Mouse (Mus musculus): ENCODE measurements at regions not wholly inside any gene's neighbourhood (a gene's known extent, or its start where the extent isn't known, plus 50 kb on each side); places are given as distances from the start of the nearest gene placed in this dataset.

DNA sequence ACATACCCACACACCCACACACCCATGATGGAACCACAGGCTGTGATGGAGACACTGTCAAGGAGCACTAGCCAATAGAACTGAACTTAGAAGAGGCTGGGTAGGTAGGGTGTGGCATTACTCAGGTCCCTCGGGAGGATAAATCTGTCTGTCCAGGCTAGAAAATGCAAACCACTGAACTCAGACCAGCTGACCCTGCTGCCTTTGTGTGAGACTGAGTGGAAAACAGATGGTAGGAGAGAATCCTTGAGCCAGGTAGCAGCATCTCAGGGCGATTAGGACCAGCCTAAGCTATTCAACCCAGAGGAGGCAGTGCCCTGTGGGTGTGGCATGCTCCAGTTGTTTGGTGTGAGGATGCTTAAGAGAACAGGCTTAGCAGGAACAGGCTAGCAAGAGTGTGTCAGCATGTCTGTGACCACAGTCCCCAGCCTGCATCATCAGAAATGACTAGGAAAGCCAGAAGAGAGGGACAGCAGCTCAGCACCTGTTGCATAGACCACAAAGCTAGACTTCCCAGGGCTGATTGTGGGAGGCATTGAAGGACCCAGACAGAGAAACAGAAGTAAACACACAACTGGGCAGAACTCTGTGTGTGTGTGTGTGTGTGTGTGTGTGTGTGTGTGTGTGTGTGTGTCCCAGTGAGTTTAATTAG lies 103.2 kb upstream of the Sesn3 start:
- Histone ChIP-seq H3K4me3 (ENCODE audit: low read depth, low read length) (no peak overlapping the region), H3K36me3 (ENCODE audit: control insufficient read depth, insufficient read depth, low read length) (no peaks in the 10 kb centered on the region), H3K27me3 (ENCODE audit: control insufficient read depth, insufficient read depth, low read length) (no peaks in the 10 kb centered on the region), H3K27ac (ENCODE audit: insufficient read depth, low read depth, low read length) (no peak overlapping the region), H3K4me1 (ENCODE audit: control insufficient read depth, insufficient read depth, insufficient read length, low read length) (peaks cover 23% of the 10 kb centered on the region)
- WGBS, result 51% methylated on average over 2 of the region's 2 CpGs
- TF ChIP-seq POLR2A (IDR thresholded peaks at IDR 0.05; ENCODE audit: low read depth, low read length), result no peak
- TF ChIP-seq CTCF (IDR thresholded peaks at IDR 0.05; ENCODE audit: extremely low read depth, insufficient read length, insufficient replicate concordance, low read depth, low read length), result no peak

DNA sequence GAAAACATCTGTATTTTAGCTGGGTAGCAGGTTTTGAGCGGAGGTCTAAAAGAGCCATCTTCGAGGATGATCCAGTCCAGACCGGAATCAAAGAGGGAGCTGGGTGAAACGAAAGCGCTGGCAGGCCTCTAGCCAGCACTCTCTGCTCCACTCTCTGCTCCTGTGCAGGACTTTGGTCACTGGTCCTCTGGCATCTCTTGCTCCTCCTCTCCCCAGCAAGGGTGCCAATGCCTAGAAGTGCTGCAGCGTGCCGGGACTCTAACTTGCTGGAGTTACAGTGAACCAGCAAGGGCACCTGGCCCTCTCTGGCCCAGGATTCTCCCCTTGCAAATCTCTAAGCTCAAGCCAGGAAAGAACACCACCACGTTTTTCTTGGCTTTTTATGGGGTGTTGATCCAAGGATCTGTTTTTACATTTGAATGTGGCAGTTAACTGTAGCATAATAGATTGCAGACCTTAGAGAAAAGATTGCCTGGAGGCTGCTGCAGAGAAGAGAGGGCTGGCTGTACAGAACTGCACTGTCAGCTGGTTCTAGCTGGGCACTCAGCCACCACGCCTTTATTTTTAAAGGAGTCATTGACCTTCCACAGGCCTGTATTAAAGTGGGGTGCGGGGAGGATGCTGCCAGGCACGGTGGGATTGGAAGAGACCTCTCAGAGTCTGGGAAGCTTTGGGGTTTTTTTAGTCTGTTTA lies 101.1 kb upstream of the Sesn3 start:
- TF ChIP-seq POLR2A (IDR thresholded peaks at IDR 0.05; ENCODE audit: low read depth, low read length) (no peak), CTCF (IDR thresholded peaks at IDR 0.05; ENCODE audit: extremely low read depth, insufficient read length, insufficient replicate concordance, low read depth, low read length) (no peak)
- Histone ChIP-seq H3K4me1 (ENCODE audit: control insufficient read depth, insufficient read depth, insufficient read length, low read length) (peaks cover 23% of the 10 kb centered on the region), H3K27ac (ENCODE audit: insufficient read depth, low read depth, low read length) (0 out of 2 replicates have a peak overlapping the region, but pooled peaks have one; percentile 47), H3K27me3 (ENCODE audit: control insufficient read depth, insufficient read depth, low read length) (no peaks in the 10 kb centered on the region), H3K4me3 (ENCODE audit: low read depth, low read length) (no peak overlapping the region), H3K36me3 (ENCODE audit: control insufficient read depth, insufficient read depth, low read length) (no peaks in the 10 kb centered on the region)
- 17% methylated on average over 11 of the region's 11 CpGs for WGBS

- no peaks in the 10 kb centered on the region for H3K36me3 ChIP-seq (ENCODE audit: control insufficient read depth, insufficient read depth, low read length)
- peaks cover 23% of the 10 kb centered on the region for H3K4me1 ChIP-seq (ENCODE audit: control insufficient read depth, insufficient read depth, insufficient read length, low read length)
- WGBS, result 67% methylated on average over 3 of the region's 3 CpGs
- H3K4me3 ChIP-seq (ENCODE audit: low read depth, low read length), result no peak overlapping the region
- TF ChIP-seq POLR2A (IDR thresholded peaks at IDR 0.05; ENCODE audit: low read depth, low read length) (no peak), CTCF (IDR thresholded peaks at IDR 0.05; ENCODE audit: extremely low read depth, insufficient read length, insufficient replicate concordance, low read depth, low read length) (no peak)
- peak overlapping the region; percentile 53 for H3K27ac ChIP-seq (ENCODE audit: insufficient read depth, low read depth, low read length)
- H3K27me3 ChIP-seq (ENCODE audit: control insufficient read depth, insufficient read depth, low read length), result no peaks in the 10 kb centered on the region
Observed at GRCm38 (mm10) chr9:14174324-14175040, 100.4 kb upstream of the Sesn3 start.

- Histone ChIP-seq H3K36me3 (ENCODE audit: control insufficient read depth, insufficient read depth, low read length) (no peaks in the 10 kb centered on the region), H3K27ac (ENCODE audit: insufficient read depth, low read depth, low read length) (peak overlapping the region; percentile 53), H3K4me3 (ENCODE audit: low read depth, low read length) (no peak overlapping the region), H3K4me1 (ENCODE audit: control insufficient read depth, insufficient read depth, insufficient read length, low read length) (peaks cover 23% of the 10 kb centered on the region), H3K27me3 (ENCODE audit: control insufficient read depth, insufficient read depth, low read length) (no peaks in the 10 kb centered on the region)
- TF ChIP-seq POLR2A (IDR thresholded peaks at IDR 0.05; ENCODE audit: low read depth, low read length) (0 out of 2 replicates have a peak, but pooled peaks have one; percentile 13), CTCF (IDR thresholded peaks at IDR 0.05; ENCODE audit: extremely low read depth, insufficient read length, insufficient replicate concordance, low read depth, low read length) (no peak)
- WGBS, result 18% methylated on average over 11 of the region's 11 CpGs
Observed at GRCm38 (mm10) chr9:14175041-14175881, 99.6 kb upstream of the Sesn3 start.

DNA sequence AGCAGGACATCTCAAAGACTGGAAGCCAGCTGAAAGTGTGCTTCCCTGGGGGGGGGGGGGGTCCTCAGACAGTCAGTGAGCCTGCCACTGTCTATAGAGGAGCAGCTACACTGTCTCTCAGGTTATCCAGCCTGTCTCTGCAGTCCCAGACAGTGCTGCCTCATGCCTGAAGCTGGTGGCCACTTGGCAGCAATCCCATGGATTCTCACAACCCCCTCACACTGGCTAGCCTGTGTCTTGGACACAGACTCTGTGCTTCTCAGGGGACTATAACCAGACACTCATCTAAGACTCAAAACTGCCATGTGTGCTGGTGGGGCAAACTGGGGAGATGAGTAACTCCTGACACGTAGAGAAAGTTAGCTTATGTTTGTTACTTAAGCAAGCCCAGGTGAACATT lies 95.1 kb upstream of the Sesn3 start:
- peaks cover 9% of the 10 kb centered on the region; the same call in 1 of the 2 replicates for H3K4me1 ChIP-seq (ENCODE audit: control insufficient read depth, insufficient read depth, insufficient read length, low read length)
- H3K27me3 ChIP-seq (ENCODE audit: control insufficient read depth, insufficient read depth, low read length), result no peaks in the 10 kb centered on the region
- no peaks in the 10 kb centered on the region for H3K36me3 ChIP-seq (ENCODE audit: control insufficient read depth, insufficient read depth, low read length)
- 98% methylated on average over 1 of the region's 1 CpGs for WGBS
- TF ChIP-seq POLR2A (IDR thresholded peaks at IDR 0.05; ENCODE audit: low read depth, low read length) (no peak), CTCF (IDR thresholded peaks at IDR 0.05; ENCODE audit: extremely low read depth, insufficient read length, insufficient replicate concordance, low read depth, low read length) (no peak)
- no peak overlapping the region for H3K4me3 ChIP-seq (ENCODE audit: low read depth, low read length)
- H3K27ac ChIP-seq (ENCODE audit: insufficient read depth, low read depth, low read length), result no peak overlapping the region

DNA sequence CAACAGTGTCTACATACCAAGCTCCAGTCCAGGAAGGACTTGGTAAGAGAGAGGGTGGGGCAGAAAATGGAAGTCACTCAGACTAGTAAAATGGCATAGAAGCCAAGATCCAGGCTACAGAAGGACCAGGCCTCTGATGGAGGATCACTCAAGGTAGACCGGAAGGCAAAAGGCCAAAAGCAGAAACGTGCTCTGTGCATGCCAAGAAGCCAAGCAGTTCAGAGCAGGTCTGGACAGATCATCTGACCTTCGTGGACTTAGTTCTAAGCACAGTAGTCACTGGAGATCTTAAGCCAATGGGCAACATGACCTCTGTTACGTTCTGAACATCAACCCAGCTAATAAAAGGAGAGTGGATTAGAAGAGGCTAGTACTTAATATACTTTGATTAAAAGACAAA lies 90.6 kb upstream of the Sesn3 start:
- WGBS, result 89% methylated on average over 4 of the region's 4 CpGs
- no peaks in the 10 kb centered on the region for H3K36me3 ChIP-seq (ENCODE audit: control insufficient read depth, insufficient read depth, low read length)
- TF ChIP-seq POLR2A (IDR thresholded peaks at IDR 0.05; ENCODE audit: low read depth, low read length) (no peak), CTCF (IDR thresholded peaks at IDR 0.05; ENCODE audit: extremely low read depth, insufficient read length, insufficient replicate concordance, low read depth, low read length) (no peak)
- H3K4me1 ChIP-seq (ENCODE audit: control insufficient read depth, insufficient read depth, insufficient read length, low read length), result no peaks in the 10 kb centered on the region
- no peak overlapping the region for H3K27ac ChIP-seq (ENCODE audit: insufficient read depth, low read depth, low read length)
- no peaks in the 10 kb centered on the region for H3K27me3 ChIP-seq (ENCODE audit: control insufficient read depth, insufficient read depth, low read length)
- no peak overlapping the region for H3K4me3 ChIP-seq (ENCODE audit: low read depth, low read length)

All from small intestine, adult 2 months (tissue).